Mouse (Mus musculus) kidney, adult 11 months (tissue): Measurements from ENCODE around the gene C2cd4a.

Experiments used
- DNase-seq: peaks from one replicate; pipeline ENCODE4 v3.0.0; 2022

The C2cd4a gene

GRCm38 (mm10) chr9:67831359-67832045, 628 bp downstream of the C2cd4a start:
- no peak for DNase-seq

GRCm38 (mm10) chr9:67830411-67831358, 1.4 kb downstream of the C2cd4a start:
- DNase-seq: no peak

GRCm38 (mm10) chr9:67828182-67828581, 3.9 kb downstream of the C2cd4a start:
- peak; percentile 23 for DNase-seq

- DNase-seq: no peak
Observed at GRCm38 (mm10) chr9:67825527-67825926, 6.6 kb downstream of the C2cd4a start.

GRCm38 (mm10) chr9:67823131-67823530, 9.0 kb downstream of the C2cd4a start:
- DNase-seq: no peak

GRCm38 (mm10) chr9:67818668-67818950, 13.5 kb downstream of the C2cd4a start:
- no peak for DNase-seq

GRCm38 (mm10) chr9:67817898-67818667, 14.0 kb downstream of the C2cd4a start:
- DNase-seq: no peak

- no peak for DNase-seq
Observed at GRCm38 (mm10) chr9:67816172-67816928, 15.8 kb downstream of the C2cd4a start.

GRCm38 (mm10) chr9:67813665-67814337, 18.3 kb downstream of the C2cd4a start:
- DNase-seq: peak; percentile 21

- no peak for DNase-seq
Observed at GRCm38 (mm10) chr9:67813171-67813570, 19.0 kb downstream of the C2cd4a start.

GRCm38 (mm10) chr9:67811116-67811515, 21.0 kb downstream of the C2cd4a start:
- DNase-seq: no peak

GRCm38 (mm10) chr9:67810527-67810926, 21.6 kb downstream of the C2cd4a start:
- no peak for DNase-seq

- no peak for DNase-seq
Observed at GRCm38 (mm10) chr9:67807000-67807399, 25.1 kb downstream of the C2cd4a start.

GRCm38 (mm10) chr9:67802241-67802640, 29.9 kb downstream of the C2cd4a start:
- peak; percentile 14 for DNase-seq

GRCm38 (mm10) chr9:67799078-67799819, 32.9 kb downstream of the C2cd4a start:
- no peak for DNase-seq

GRCm38 (mm10) chr9:67795205-67795675, 36.9 kb downstream of the C2cd4a start:
- no peak for DNase-seq

- no peak for DNase-seq
Observed at GRCm38 (mm10) chr9:67794668-67795067, 37.5 kb downstream of the C2cd4a start.

- no peak for DNase-seq
Observed at GRCm38 (mm10) chr9:67794216-67794615, 37.9 kb downstream of the C2cd4a start.

- DNase-seq: no peak
Observed at GRCm38 (mm10) chr9:67793501-67793900, 38.6 kb downstream of the C2cd4a start.

GRCm38 (mm10) chr9:67792405-67792804, 39.7 kb downstream of the C2cd4a start:
- no peak for DNase-seq

- no peak for DNase-seq
Observed at GRCm38 (mm10) chr9:67787671-67788070, 44.5 kb downstream of the C2cd4a start.
